In genomic region chr7:70324041-70324440, GRCm38 (mm10) we compare ENCODE assay signal across 30 mouse cellular contexts. TPM values are rescaled to one million over a fixed set of nuclear protein-coding genes. Genes with fewer than 3 reads are reported as not detected.
DNase-seq lines count a peak whose midpoint lies in the region; ATAC-seq lines count a peak whose summit lies in the region.
"Had no signal": no experiment of that assay in that cellular context is flagged by ENCODE, and none has a peak within 500 bp of the region (broad histone marks: within the 10 kb centered on the region; RNA-seq: fewer than 3 reads in every experiment).

No protein-coding gene starts in this region.

- H3K4me1 ChIP-seq in forebrain, embryonic 12.5 days, result peaks cover 20% of the 10 kb centered on the region
- H3K4me1 ChIP-seq in forebrain, embryonic 16.5 days (replicated peaks; ENCODE audit: control insufficient read depth, insufficient read depth, low read length), result no peaks in the 10 kb centered on the region
- peaks cover 46% of the 10 kb centered on the region for H3K4me1 ChIP-seq in midbrain, embryonic 10.5 days
- H3K4me1 ChIP-seq in midbrain, embryonic 13.5 days (replicated peaks), result peaks cover 11% of the 10 kb centered on the region; the same call in 1 of the 2 replicates
- H3K4me1 ChIP-seq: embryonic facial prominence, embryonic 13.5 days; stomach, embryonic 15.5 days had no signal

- peak overlapping the region; percentile 6; the same call in 1 of the 2 replicates for H3K4me2 ChIP-seq in forebrain, embryonic 12.5 days
- no peak overlapping the region for H3K4me2 ChIP-seq in forebrain, embryonic 16.5 days (ENCODE audit: low read length)
- H3K4me2 ChIP-seq in midbrain, embryonic 13.5 days (replicated peaks), result no peak overlapping the region
- H3K4me2 ChIP-seq: embryonic facial prominence, embryonic 13.5 days; intestine, embryonic 15.5 days; neural tube, embryonic 12.5 days; stomach, embryonic 15.5 days had no signal

- no peaks in the 10 kb centered on the region for H3K9me3 ChIP-seq in forebrain, embryonic 12.5 days
- no peaks in the 10 kb centered on the region for H3K9me3 ChIP-seq in forebrain, embryonic 16.5 days (ENCODE audit: control insufficient read depth, low read length)
- H3K9me3 ChIP-seq in midbrain, embryonic 10.5 days (replicated peaks), result no peaks in the 10 kb centered on the region
- H3K9me3 ChIP-seq in midbrain, embryonic 13.5 days, result no peaks in the 10 kb centered on the region
- H3K9me3 ChIP-seq: embryonic facial prominence, embryonic 13.5 days; hindbrain, embryonic 10.5 days; intestine, embryonic 15.5 days; neural tube, embryonic 12.5 days; stomach, embryonic 15.5 days had no signal

- no peak overlapping the region for H3K27ac ChIP-seq in forebrain, embryonic 12.5 days
- no peak overlapping the region for H3K27ac ChIP-seq in forebrain, embryonic 16.5 days (ENCODE audit: low read length)
- peak overlapping the region; percentile 93; the same call in 1 of the 2 replicates for H3K27ac ChIP-seq in midbrain, embryonic 10.5 days (replicated peaks)
- no peak overlapping the region for H3K27ac ChIP-seq in midbrain, embryonic 13.5 days
- H3K27ac ChIP-seq: embryonic facial prominence, embryonic 13.5 days; gastrocnemius, adult 2 months; hindbrain, embryonic 10.5 days; hindbrain, postnatal 0 days; intestine, embryonic 15.5 days; liver, embryonic 14.5 days; macrophage; neural tube, embryonic 12.5 days; stomach, embryonic 15.5 days had no signal

- H3K36me3 ChIP-seq in forebrain, embryonic 12.5 days (replicated peaks), result no peaks in the 10 kb centered on the region
- H3K36me3 ChIP-seq in forebrain, embryonic 16.5 days (ENCODE audit: control insufficient read depth, insufficient read depth), result no peaks in the 10 kb centered on the region
- H3K36me3 ChIP-seq in midbrain, embryonic 10.5 days, result no peaks in the 10 kb centered on the region
- H3K36me3 ChIP-seq in midbrain, embryonic 13.5 days, result no peaks in the 10 kb centered on the region
- H3K36me3 ChIP-seq: embryonic facial prominence, embryonic 13.5 days; hindbrain, embryonic 10.5 days; intestine, embryonic 15.5 days; neural tube, embryonic 12.5 days; stomach, embryonic 15.5 days had no signal

- H3K27me3 ChIP-seq in forebrain, embryonic 12.5 days, result peaks cover 83% of the 10 kb centered on the region
- peaks cover 65% of the 10 kb centered on the region for H3K27me3 ChIP-seq in forebrain, embryonic 16.5 days (replicated peaks; ENCODE audit: control insufficient read depth, insufficient read depth, low read length)
- H3K27me3 ChIP-seq in midbrain, embryonic 10.5 days (ENCODE audit: low read depth, poor library complexity, severe bottlenecking), result peaks cover 99% of the 10 kb centered on the region
- peaks cover 97% of the 10 kb centered on the region for H3K27me3 ChIP-seq in midbrain, embryonic 13.5 days

- no peak for ATAC-seq in forebrain, embryonic 12.5 days (ENCODE audit: low FRiP score)
- ATAC-seq in forebrain, embryonic 16.5 days, result no peak
- ATAC-seq in midbrain, embryonic 13.5 days, result no peak
- ATAC-seq: hindbrain, postnatal 0 days; intestine, embryonic 15.5 days had no signal

- H3K9ac ChIP-seq in forebrain, embryonic 12.5 days, result no peak overlapping the region
- no peak overlapping the region for H3K9ac ChIP-seq in forebrain, embryonic 16.5 days (replicated peaks; ENCODE audit: low read depth, low read length)
- no peak overlapping the region for H3K9ac ChIP-seq in midbrain, embryonic 13.5 days (replicated peaks)
- H3K9ac ChIP-seq: embryonic facial prominence, embryonic 13.5 days; intestine, embryonic 15.5 days; liver, embryonic 14.5 days; neural tube, embryonic 12.5 days; stomach, embryonic 15.5 days had no signal

- H3K4me3 ChIP-seq in forebrain, embryonic 12.5 days (replicated peaks), result no peak overlapping the region
- no peak overlapping the region for H3K4me3 ChIP-seq in forebrain, embryonic 16.5 days (replicated peaks; ENCODE audit: low read length)
- H3K4me3 ChIP-seq in midbrain, embryonic 10.5 days, result no peak overlapping the region
- H3K4me3 ChIP-seq in midbrain, embryonic 13.5 days (replicated peaks), result no peak overlapping the region
- H3K4me3 ChIP-seq: embryonic facial prominence, embryonic 13.5 days; gastrocnemius, adult 2 months; hindbrain, embryonic 10.5 days; intestine, embryonic 15.5 days; neural tube, embryonic 12.5 days; stomach, embryonic 15.5 days had no signal

- DNase-seq in midbrain, embryonic 10.5 days (ENCODE audit: low spot score), result peak; percentile 33
- peak; percentile 27 for DNase-seq in retina, embryonic 14.5 days (ENCODE audit: low spot score)
- no peak for DNase-seq in retina, postnatal 1 day
- no peak for DNase-seq in adrenal gland, postnatal 4 days (ENCODE audit: low spot score in 2 of 2)
- DNase-seq: adrenal gland, postnatal 14 days; cerebellum, adult 18-20 months; gastrocnemius, adult 2 months; heart, postnatal 14 days; kidney, adult 2 months; kidney, postnatal 10 days; layer of hippocampus, postnatal 36 days; left cerebral cortex, postnatal 4 days; liver; lung, adult 2 months; lung, postnatal 10 days; right cerebral cortex, postnatal 25 days had no signal

- 5% methylated on average over 9 of the region's 9 CpGs for WGBS in forebrain, embryonic 12.5 days
- WGBS in forebrain, embryonic 16.5 days, result 8% methylated on average over 9 of the region's 9 CpGs
- WGBS in midbrain, embryonic 10.5 days, result 5% methylated on average over 9 of the region's 9 CpGs
- WGBS in midbrain, embryonic 13.5 days, result 9% methylated on average over 9 of the region's 9 CpGs

RNA-seq across cellular contexts. Expression of gene Nr2f2, which starts 42.5 kb away (rescaled TPM):
- polyA plus RNA-seq in forebrain, embryonic 12.5 days (2016; fragmentation: Nextera tagmentation; extraction: Ambion mirVana), result 129 and 162 TPM in 2 replicates
- polyA plus RNA-seq in forebrain, embryonic 16.5 days (2015; fragmentation: Nextera tagmentation; extraction: Ambion mirVana), result 88.4 and 90.6 TPM in 2 replicates
- polyA plus RNA-seq in midbrain, embryonic 10.5 days (2016; fragmentation: Nextera tagmentation; extraction: Ambion mirVana), result 86.8 and 89.2 TPM in 2 replicates
- 132 and 143 TPM in 2 replicates for polyA plus RNA-seq in midbrain, embryonic 13.5 days (2015; fragmentation: Nextera tagmentation; extraction: Ambion mirVana)
- 100 to 1,000 TPM; 143 to 160 TPM for total RNA-seq in adrenal gland, postnatal 4 days (2021)
- total RNA-seq: common myeloid progenitor, adult 5-6 weeks; megakaryocyte-erythroid progenitor cell, adult 5-6 weeks; MEL had no signal
- polyA plus RNA-seq: macrophage had no signal

Comparison
In these comparisons a context has a peak if more than half of its experiments do, and no peak if none do; other contexts are left out.
1. DNase-seq: peak in midbrain, embryonic 10.5 days (single experiment) and retina, embryonic 14.5 days (single experiment); none in retina, postnatal 1 day (single experiment) and adrenal gland, postnatal 4 days (0 of 2).